Mouse (Mus musculus) kidney, postnatal 0 days (tissue): ENCODE measurements around the gene Secisbp2. TPM values are rescaled to one million over a fixed set of nuclear protein-coding genes. Genes with fewer than 3 reads are reported as not detected.

Experiments used
- ATAC-seq: fragments of 200-750 bp; cut with Nextera tagmentation; replicated peaks from 2 replicates; pipeline ENCODE4 v1.8.0; 2017; ENCODE audit warnings: low read depth, moderate number of reproducible peaks, moderate TSS enrichment, moderate library complexity; ENCODE audit not compliant: low FRiP score
- DNase-seq: peaks from one replicate; pipeline ENCODE4 v3.0.0-alpha.2; 2016; ENCODE audit warnings: low spot score
- H3K27ac ChIP-seq: fragments of 300-500 bp; sonication (generic); 2 replicates; pipeline ENCODE4 v1.5.1; 2014; ENCODE audit warnings: mild to moderate bottlenecking
- H3K27me3 ChIP-seq: fragments of 300-500 bp; sonication (generic); 2 replicates; pipeline ENCODE4 v1.6.1; 2014; ENCODE audit warnings: low read length, mixed read lengths; ENCODE audit not compliant: insufficient read depth
- H3K36me3 ChIP-seq: fragments of 300-500 bp; sonication (generic); 2 replicates; pipeline ENCODE4 v1.6.1; 2014; ENCODE audit warnings: low read length, mixed read lengths; ENCODE audit not compliant: insufficient read depth
- H3K4me1 ChIP-seq: fragments of 300-500 bp; sonication (generic); replicated peaks from 2 replicates; pipeline ENCODE4 v1.6.1; 2014; ENCODE audit warnings: antibody characterized with exemption, low read length, mixed read lengths; ENCODE audit not compliant: insufficient read depth
- H3K4me2 ChIP-seq: fragments of 300-500 bp; sonication (generic); 2 replicates; pipeline ENCODE4 v1.6.1; 2014; ENCODE audit warnings: mild to moderate bottlenecking, low read length, moderate library complexity, mixed read lengths
- H3K4me3 ChIP-seq: fragments of 300-500 bp; sonication (generic); replicated peaks from 2 replicates; pipeline ENCODE4 v1.5.1; 2014; ENCODE audit warnings: low read depth, low read length
- H3K9ac ChIP-seq: fragments of 300-500 bp; sonication (generic); 2 replicates; pipeline ENCODE4 v1.6.1; 2014; ENCODE audit warnings: low read depth, low read length
- H3K9me3 ChIP-seq: fragments of 300-500 bp; sonication (generic); replicated peaks from 2 replicates; pipeline ENCODE4 v1.6.1; 2016; ENCODE audit warnings: low read length, inconsistent platforms, mixed read lengths
- CTCF ChIP-seq: IDR thresholded peaks from 2 replicates; pipeline ENCODE4 v1.5.1; 2016; ENCODE audit warnings: antibody characterized with exemption, low read depth, mild to moderate bottlenecking, moderate library complexity
- WGBS: fragments of 180-500 bp; shearing (Covaris S2); extraction: QIAGEN DNeasy Blood & Tissue Kit; methylation state at CpG from one replicate; pipeline ENCODE4 v1.1.7; 2014; 5-methylcytosine and 5-hydroxymethylcytosine counted together
- polyA plus RNA-seq: library from polyadenylated mRNA; unstranded; fragments of >200 nt; fragmentation: Nextera tagmentation; extraction: Ambion mirVana; gene quantifications from 2 replicates; pipeline ENCODE4 v1.2.1, GENCODE M21; 2015

Secisbp2 gene
- polyA plus RNA-seq, 1 experiment from 2014 or later, result 34.9 TPM

- no peak for ATAC-seq
- Histone ChIP-seq H3K4me3 (no peak overlapping the region), H3K4me2 (no peak overlapping the region), H3K36me3 (no peaks in the 10 kb centered on the region), H3K9ac (no peak overlapping the region), H3K27ac (no peak overlapping the region), H3K4me1 (0 out of 2 replicates have a peak, but pooled peaks cover 2% of the 10 kb centered on the region), H3K27me3 (no peaks in the 10 kb centered on the region), H3K9me3 (no peaks in the 10 kb centered on the region)
- no peak for DNase-seq
- 88% methylated on average over 3 of the region's 3 CpGs for WGBS
- TF ChIP-seq CTCF, result no peak
Measured at GRCm38 (mm10) chr13:51641424-51641823, 10.1 kb upstream of the Secisbp2 start.

GRCm38 (mm10) chr13:51642171-51642778, 9.2 kb upstream of the Secisbp2 start:
- Histone ChIP-seq H3K36me3 (no peaks in the 10 kb centered on the region), H3K27ac (peak overlapping the region; percentile 77), H3K9me3 (no peaks in the 10 kb centered on the region), H3K4me3 (no peak overlapping the region), H3K4me1 (0 out of 2 replicates have a peak, but pooled peaks cover 2% of the 10 kb centered on the region), H3K27me3 (no peaks in the 10 kb centered on the region), H3K9ac (0 out of 2 replicates have a peak overlapping the region, but pooled peaks have one; percentile 0), H3K4me2 (peak overlapping the region; percentile 9; the same call in 1 of the 2 replicates)
- 0 out of 2 replicates have a peak, but pooled peaks have one; percentile 13 for ATAC-seq
- DNase-seq, result peak; percentile 56
- 17% methylated on average over 11 of the region's 11 CpGs for WGBS
- TF ChIP-seq CTCF, result peak; percentile 50; the same call in 1 of the 2 replicates

GRCm38 (mm10) chr13:51643924-51644828, 7.3 kb upstream of the Secisbp2 start:
- H3K9me3 ChIP-seq, result no peaks in the 10 kb centered on the region
- TF ChIP-seq CTCF, result no peak
- H3K4me1 ChIP-seq, result 0 out of 2 replicates have a peak, but pooled peaks cover 2% of the 10 kb centered on the region
- ATAC-seq (no peak), DNase-seq (no peak)
- 49% methylated on average over 20 of the region's 20 CpGs for WGBS
- H3K27ac ChIP-seq, result peak overlapping the region; percentile 32; the same call in 1 of the 2 replicates
- peak overlapping the region; percentile 71 for H3K4me2 ChIP-seq
- H3K9ac ChIP-seq, result peak overlapping the region; percentile 24
- no peaks in the 10 kb centered on the region for H3K27me3 ChIP-seq
- no peaks in the 10 kb centered on the region for H3K36me3 ChIP-seq
- H3K4me3 ChIP-seq, result peak overlapping the region; percentile 89

GRCm38 (mm10) chr13:51644829-51645789, 6.4 kb upstream of the Secisbp2 start, which contains the start of gene Cks2:
Gene Cks2, plus strand, starts transcription at chr13:51645232.
- H3K4me2 ChIP-seq, result peak within 1 kb of the TSS; percentile 71
- H3K4me1 ChIP-seq, result 0 out of 2 replicates have a peak, but pooled peaks cover 2% of the 10 kb centered on the region
- ATAC-seq (peak; percentile 97), DNase-seq (peak; percentile 100)
- H3K9ac ChIP-seq, result peak within 1 kb of the TSS; percentile 86
- H3K27ac ChIP-seq, result peak within 1 kb of the TSS; percentile 82
- no peaks in the 10 kb centered on the region for H3K27me3 ChIP-seq
- peak within 1 kb of the TSS; percentile 89 for H3K4me3 ChIP-seq
- H3K9me3 ChIP-seq, result no peaks in the 10 kb centered on the region
- WGBS, result under 1% methylated on average over 83 of the region's 83 CpGs
- no peak for TF ChIP-seq CTCF
- H3K36me3 ChIP-seq, result no peaks in the 10 kb centered on the region

- Histone ChIP-seq H3K4me2 (peak overlapping the region; percentile 71), H3K36me3 (no peaks in the 10 kb centered on the region), H3K9me3 (no peaks in the 10 kb centered on the region), H3K27ac (peak overlapping the region; percentile 82), H3K4me1 (peaks cover 4% of the 10 kb centered on the region; the same call in 1 of the 2 replicates), H3K4me3 (peak overlapping the region; percentile 89), H3K9ac (peak overlapping the region; percentile 86), H3K27me3 (no peaks in the 10 kb centered on the region)
- DNase-seq (peak; percentile 57), ATAC-seq (no peak)
- 0% methylated on average over 7 of the region's 7 CpGs for WGBS
- no peak for TF ChIP-seq CTCF
Measured at GRCm38 (mm10) chr13:51645872-51646271, 5.6 kb upstream of the Secisbp2 start.
